Mouse (Mus musculus) liver, postnatal 0 days (tissue): ENCODE measurements around the gene Hist1h1e.

ENCODE experiments used
- CTCF ChIP-seq: sonication (generic); IDR thresholded peaks from 2 replicates; pipeline ENCODE4 v1.5.1; 2016; ENCODE audit warnings: antibody characterized with exemption, low read depth
- EP300 ChIP-seq: IDR thresholded peaks from 2 replicates; pipeline ENCODE4 v1.6.1; 2016; ENCODE audit warnings: antibody characterized with exemption, low read depth, mild to moderate bottlenecking

DNA sequence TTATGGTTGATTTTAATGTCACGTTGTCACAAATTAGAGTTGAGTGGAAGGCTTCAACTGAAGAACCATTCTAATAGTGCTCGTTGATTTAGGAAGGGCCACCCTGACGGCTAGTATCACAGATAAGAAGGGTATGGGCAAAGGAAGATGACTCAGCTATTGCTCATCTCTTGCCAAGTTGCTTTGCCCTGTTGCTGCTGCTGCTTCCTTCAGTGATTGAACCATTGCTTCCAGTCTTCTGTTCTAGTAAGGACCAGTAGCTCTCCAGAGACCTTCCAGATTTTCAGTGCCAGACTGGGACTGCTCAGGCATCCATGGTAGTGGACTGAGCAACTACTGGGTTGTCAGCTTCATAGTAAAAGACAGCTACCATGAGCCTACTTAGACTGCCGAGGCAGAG is 13.1 kb downstream of the Hist1h1e start:
- TF ChIP-seq CTCF: no peak
- peak; percentile 70; the same call in 1 of the 2 replicates for TF ChIP-seq EP300
